Mouse (Mus musculus): ENCODE results near the gene Mog. TPM values are rescaled to one million over a fixed set of nuclear protein-coding genes. Genes with fewer than 3 reads are reported as not detected.

The Mog gene
- polyA plus RNA-seq, 1 experiment from 2014 or later, result not detected

GRCm38 (mm10) chr17:36989437-36989836, 33.8 kb downstream of the Mog start, which contains the start of gene H2-M5:
Gene H2-M5, minus strand, starts transcription at chr17:36989537.
- H3K27ac ChIP-seq, result no peak within 1 kb of the TSS
- no peaks in the 10 kb centered on the region for H3K4me1 ChIP-seq
- H3K27me3 ChIP-seq (replicated peaks), result peaks cover 40% of the 10 kb centered on the region
- H3K4me2 ChIP-seq, result no peak within 1 kb of the TSS
- no peak within 1 kb of the TSS for H3K4me3 ChIP-seq
- WGBS (ENCODE audit: insufficient replicate concordance), result 30% methylated on average over 5 of the region's 5 CpGs
- no peaks in the 10 kb centered on the region for H3K9me3 ChIP-seq (replicated peaks)
- H3K9ac ChIP-seq, result no peak within 1 kb of the TSS
- no peak for ATAC-seq
- no peaks in the 10 kb centered on the region for H3K36me3 ChIP-seq

- H3K9me3 ChIP-seq (replicated peaks), result no peaks in the 10 kb centered on the region
- WGBS (ENCODE audit: insufficient replicate concordance), result 8% methylated on average over 24 of the region's 24 CpGs
- ATAC-seq, result no peak
Observed at GRCm38 (mm10) chr17:36988475-36988874, 34.7 kb downstream of the Mog start.

DNA sequence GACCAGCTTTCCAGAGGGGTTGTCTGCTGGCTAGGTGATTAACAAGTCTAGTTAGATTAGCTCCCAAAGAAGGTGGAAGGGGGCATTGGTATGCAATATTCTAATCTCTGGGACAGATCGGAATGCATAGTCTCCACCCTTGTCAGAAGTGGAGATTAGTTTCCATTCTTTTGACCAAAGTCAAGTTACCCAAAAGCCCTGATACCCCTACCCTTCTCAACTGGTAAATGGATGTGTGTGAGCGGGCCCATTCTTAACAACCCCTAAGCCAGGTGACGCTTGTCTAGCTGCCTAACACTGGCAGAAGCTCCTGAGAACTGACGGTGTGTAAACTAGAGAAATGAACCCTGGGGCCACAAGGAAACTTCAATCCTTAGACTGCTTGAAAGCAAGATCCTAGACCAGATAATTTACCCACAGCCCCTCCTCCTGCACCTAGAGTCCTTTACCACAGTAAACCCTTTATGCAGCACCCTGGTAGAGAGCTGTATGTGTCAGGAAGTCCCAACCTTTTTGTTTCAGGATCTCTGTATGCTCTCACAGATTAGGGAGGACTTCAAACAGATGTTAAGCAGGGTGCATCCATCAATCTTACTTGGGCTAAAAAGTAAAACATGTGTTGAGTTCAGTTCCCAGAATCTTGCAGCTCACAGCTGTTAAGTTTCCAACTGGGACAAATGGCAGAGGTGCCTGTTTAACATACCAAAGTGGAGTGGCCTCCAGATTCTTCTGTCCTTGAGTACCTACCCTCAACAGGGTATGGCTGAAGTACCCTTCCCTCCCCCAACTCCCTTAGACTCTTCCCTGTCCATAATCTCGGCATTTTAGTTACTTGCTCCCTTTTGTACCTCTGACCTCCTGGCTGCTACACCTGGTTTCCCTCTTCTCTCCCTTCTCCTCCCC, 40.7 kb downstream of the Mog start:
- no peak for ATAC-seq
- no peaks in the 10 kb centered on the region for H3K36me3 ChIP-seq
- H3K27ac ChIP-seq, result no peak overlapping the region
- no peak overlapping the region for H3K4me3 ChIP-seq
- H3K27me3 ChIP-seq (replicated peaks), result peaks cover 57% of the 10 kb centered on the region
- 33% methylated on average over 5 of the region's 5 CpGs for WGBS (ENCODE audit: insufficient replicate concordance)
- H3K4me2 ChIP-seq, result no peak overlapping the region
- H3K9ac ChIP-seq, result no peak overlapping the region
- H3K9me3 ChIP-seq (replicated peaks), result no peaks in the 10 kb centered on the region
- peaks cover 3% of the 10 kb centered on the region; the same call in 1 of the 2 replicates for H3K4me1 ChIP-seq

More at GRCm38 (mm10) chr17:36988475-36988874, 34.7 kb downstream of the Mog start:
- H3K27me3 ChIP-seq (replicated peaks), result peaks cover 40% of the 10 kb centered on the region
- no peak overlapping the region for H3K4me3 ChIP-seq
- no peaks in the 10 kb centered on the region for H3K36me3 ChIP-seq
- no peak overlapping the region for H3K4me2 ChIP-seq
- no peak overlapping the region for H3K27ac ChIP-seq
- H3K4me1 ChIP-seq, result no peaks in the 10 kb centered on the region
- no peak overlapping the region for H3K9ac ChIP-seq

DNA sequence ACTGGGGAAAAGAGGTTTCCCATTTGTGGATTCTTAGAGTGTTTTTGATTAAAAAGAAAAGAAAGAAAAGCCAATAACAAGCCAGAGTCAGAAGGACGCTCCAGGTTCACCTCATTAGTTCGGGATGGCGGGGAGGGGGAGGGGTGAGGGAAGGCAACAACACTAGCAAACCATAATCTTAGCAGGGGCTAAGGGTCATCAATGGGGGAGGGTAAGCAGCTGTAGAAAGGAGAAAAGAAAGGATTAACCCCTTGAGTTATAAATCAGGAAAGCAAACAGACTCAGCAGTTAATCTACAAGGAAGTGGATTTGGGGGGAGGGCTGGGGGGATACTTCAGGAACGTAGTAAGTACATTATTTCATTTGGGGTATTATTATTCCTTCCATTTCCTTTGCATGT, 41.4 kb downstream of the Mog start:
- H3K9me3 ChIP-seq (replicated peaks), result no peaks in the 10 kb centered on the region
- H3K27ac ChIP-seq, result no peak overlapping the region
- no peak for ATAC-seq
- WGBS (ENCODE audit: insufficient replicate concordance), result 10% methylated on average over 4 of the region's 4 CpGs
- H3K4me3 ChIP-seq, result 0 out of 2 replicates have a peak overlapping the region, but pooled peaks have one; percentile 1
- H3K4me1 ChIP-seq, result peaks cover 3% of the 10 kb centered on the region; the same call in 1 of the 2 replicates
- no peaks in the 10 kb centered on the region for H3K36me3 ChIP-seq
- H3K9ac ChIP-seq, result no peak overlapping the region
- H3K27me3 ChIP-seq (replicated peaks), result peaks cover 50% of the 10 kb centered on the region
- peak overlapping the region; percentile 39 for H3K4me2 ChIP-seq

DNA sequence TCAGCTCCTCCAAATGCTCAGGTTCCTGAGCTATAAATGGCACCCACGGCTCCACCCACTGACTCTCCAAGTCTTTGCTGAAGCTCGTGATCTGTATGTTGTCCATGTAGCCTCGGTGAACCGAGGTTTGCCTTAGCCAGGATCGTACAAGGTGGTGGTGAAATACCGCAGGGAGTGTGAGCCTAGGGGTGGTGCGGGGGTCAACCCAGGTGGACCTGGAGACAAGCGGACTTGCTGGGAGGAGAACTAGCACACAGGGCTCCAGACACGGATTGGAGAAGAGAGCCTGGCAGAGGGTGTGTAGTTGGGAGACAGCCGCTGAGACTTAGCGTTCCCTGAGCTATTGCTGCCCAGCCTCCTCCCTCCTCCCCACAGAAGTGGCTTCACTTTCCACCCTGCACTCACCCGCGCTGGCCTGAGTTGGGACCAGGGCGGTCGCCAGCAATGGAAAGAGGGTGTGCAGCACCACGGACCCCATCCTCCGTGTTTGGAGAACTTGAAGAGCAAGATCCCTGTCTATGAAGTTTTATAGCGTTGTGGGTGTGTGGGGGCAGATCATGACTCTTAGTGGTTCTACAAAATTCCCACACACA, 41.9 kb downstream of the Mog start, which contains the start of gene 2410137M14Rik:
Gene 2410137M14Rik (minus strand): TSS at position 17 of the 593 bp plus-strand sequence.
- no peaks in the 10 kb centered on the region for H3K9me3 ChIP-seq (replicated peaks)
- H3K4me2 ChIP-seq, result peak within 1 kb of the TSS; percentile 39
- H3K9ac ChIP-seq, result no peak within 1 kb of the TSS; the same call in 1 of the 2 replicates
- WGBS (ENCODE audit: insufficient replicate concordance), result 5% methylated on average over 18 of the region's 18 CpGs
- peaks cover 3% of the 10 kb centered on the region; the same call in 1 of the 2 replicates for H3K4me1 ChIP-seq
- no peak for ATAC-seq
- H3K27ac ChIP-seq, result no peak within 1 kb of the TSS
- peaks cover 45% of the 10 kb centered on the region for H3K27me3 ChIP-seq (replicated peaks)
- H3K4me3 ChIP-seq, result 0 out of 2 replicates have a peak within 1 kb of the TSS, but pooled peaks have one; percentile 1
- no peaks in the 10 kb centered on the region for H3K36me3 ChIP-seq

DNA sequence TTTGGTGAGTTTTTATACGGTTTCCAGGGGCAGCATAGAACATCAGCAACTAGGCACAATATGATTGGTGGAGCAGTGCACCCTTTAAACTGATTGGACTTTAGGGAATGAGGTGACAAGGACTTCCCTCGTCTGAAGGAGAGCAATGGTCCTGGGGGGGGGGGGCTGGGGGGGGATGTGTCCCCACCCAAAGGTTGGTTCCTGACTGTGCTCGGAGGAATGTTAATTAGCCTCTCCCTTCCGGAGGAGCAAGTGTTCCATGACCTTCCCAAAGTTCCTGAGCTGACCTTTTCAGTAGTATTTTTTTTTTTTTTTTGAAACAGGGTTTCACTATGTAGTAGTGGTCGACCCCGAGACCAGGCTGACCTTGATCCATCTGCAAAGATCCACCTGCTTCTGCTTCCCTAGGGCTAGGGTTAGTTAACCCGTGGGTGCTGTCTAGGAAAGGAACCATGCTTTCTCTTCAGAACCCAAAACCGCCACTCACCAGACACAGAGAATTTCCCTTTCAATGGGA, 49.9 kb downstream of the Mog start:
- Histone ChIP-seq H3K27ac (no peak overlapping the region), H3K9me3 (replicated peaks) (no peaks in the 10 kb centered on the region), H3K4me1 (no peaks in the 10 kb centered on the region), H3K27me3 (replicated peaks) (peaks cover 13% of the 10 kb centered on the region; the same call in 1 of the 2 replicates), H3K9ac (no peak overlapping the region), H3K4me3 (no peak overlapping the region), H3K36me3 (no peaks in the 10 kb centered on the region), H3K4me2 (no peak overlapping the region)
- no peak for ATAC-seq
- 50% methylated on average over 8 of the region's 8 CpGs for WGBS (ENCODE audit: insufficient replicate concordance)

GRCm38 (mm10) chr17:36972791-36973190, 50.4 kb downstream of the Mog start:
- no peak overlapping the region for H3K4me2 ChIP-seq
- 40% methylated on average over 3 of the region's 3 CpGs for WGBS (ENCODE audit: insufficient replicate concordance)
- no peak for ATAC-seq

GRCm38 (mm10) chr17:36971172-36971850, 51.9 kb downstream of the Mog start:
- Histone ChIP-seq H3K4me2 (no peak overlapping the region), H3K9me3 (replicated peaks) (no peaks in the 10 kb centered on the region), H3K4me3 (no peak overlapping the region), H3K27ac (no peak overlapping the region), H3K9ac (no peak overlapping the region), H3K27me3 (replicated peaks) (peaks cover 13% of the 10 kb centered on the region; the same call in 1 of the 2 replicates), H3K4me1 (no peaks in the 10 kb centered on the region), H3K36me3 (no peaks in the 10 kb centered on the region)
- WGBS (ENCODE audit: insufficient replicate concordance), result 62% methylated on average over 6 of the region's 6 CpGs
- no peak for ATAC-seq

More at GRCm38 (mm10) chr17:36972791-36973190, 50.4 kb downstream of the Mog start:
- H3K4me3 ChIP-seq, result no peak overlapping the region
- no peaks in the 10 kb centered on the region for H3K9me3 ChIP-seq (replicated peaks)
- peaks cover 13% of the 10 kb centered on the region; the same call in 1 of the 2 replicates for H3K27me3 ChIP-seq (replicated peaks)
- no peaks in the 10 kb centered on the region for H3K4me1 ChIP-seq
- no peaks in the 10 kb centered on the region for H3K36me3 ChIP-seq
- H3K9ac ChIP-seq, result no peak overlapping the region
- H3K27ac ChIP-seq, result no peak overlapping the region

DNA sequence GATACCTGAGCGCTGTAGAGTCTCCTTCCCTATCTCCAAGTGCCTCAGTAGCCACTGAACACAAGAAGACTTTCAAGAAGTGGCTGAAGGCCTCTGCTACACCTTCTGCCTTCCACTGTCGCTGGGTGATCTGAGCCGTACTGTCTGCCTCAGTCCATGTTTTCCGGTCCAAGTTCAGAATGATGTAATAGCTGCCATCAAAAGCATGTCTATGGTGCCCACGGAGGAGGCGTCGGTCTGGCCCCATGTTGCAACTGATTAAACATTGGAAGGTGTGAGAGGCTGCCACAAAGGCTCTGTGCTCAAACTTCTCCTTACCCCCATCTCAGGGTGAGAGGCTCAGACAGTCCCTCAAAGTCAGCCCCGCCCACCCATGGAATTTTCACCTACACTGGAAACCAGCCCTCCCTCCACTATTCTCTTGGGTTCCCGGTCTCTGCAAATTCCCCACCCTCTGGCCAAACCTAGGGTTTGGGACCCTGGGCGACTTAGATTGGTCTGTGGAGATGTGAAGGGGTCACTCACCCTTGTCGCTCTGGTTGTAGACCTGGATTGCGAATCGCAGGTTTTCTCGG, 52.8 kb downstream of the Mog start:
- H3K4me2 ChIP-seq, result no peak overlapping the region
- no peak overlapping the region for H3K4me3 ChIP-seq
- H3K9me3 ChIP-seq (replicated peaks), result no peaks in the 10 kb centered on the region
- H3K9ac ChIP-seq, result no peak overlapping the region
- 69% methylated on average over 14 of the region's 14 CpGs for WGBS (ENCODE audit: insufficient replicate concordance)
- H3K36me3 ChIP-seq, result no peaks in the 10 kb centered on the region
- no peak overlapping the region for H3K27ac ChIP-seq
- ATAC-seq, result 0 out of 2 replicates have a peak, but pooled peaks have one; percentile 24
- peaks cover 13% of the 10 kb centered on the region; the same call in 1 of the 2 replicates for H3K27me3 ChIP-seq (replicated peaks)
- no peaks in the 10 kb centered on the region for H3K4me1 ChIP-seq

GRCm38 (mm10) chr17:36966875-36967274, 56.3 kb downstream of the Mog start:
- H3K27ac ChIP-seq, result no peak overlapping the region
- 10% methylated on average over 1 of the region's 1 CpGs for WGBS (ENCODE audit: insufficient replicate concordance)
- H3K36me3 ChIP-seq, result no peaks in the 10 kb centered on the region
- no peak for ATAC-seq
- no peaks in the 10 kb centered on the region for H3K4me1 ChIP-seq
- H3K4me3 ChIP-seq, result no peak overlapping the region
- H3K9ac ChIP-seq, result no peak overlapping the region
- H3K4me2 ChIP-seq, result no peak overlapping the region
- 0 out of 2 replicates have a peak, but pooled peaks cover 10% of the 10 kb centered on the region for H3K27me3 ChIP-seq (replicated peaks)
- H3K9me3 ChIP-seq (replicated peaks), result no peaks in the 10 kb centered on the region

DNA sequence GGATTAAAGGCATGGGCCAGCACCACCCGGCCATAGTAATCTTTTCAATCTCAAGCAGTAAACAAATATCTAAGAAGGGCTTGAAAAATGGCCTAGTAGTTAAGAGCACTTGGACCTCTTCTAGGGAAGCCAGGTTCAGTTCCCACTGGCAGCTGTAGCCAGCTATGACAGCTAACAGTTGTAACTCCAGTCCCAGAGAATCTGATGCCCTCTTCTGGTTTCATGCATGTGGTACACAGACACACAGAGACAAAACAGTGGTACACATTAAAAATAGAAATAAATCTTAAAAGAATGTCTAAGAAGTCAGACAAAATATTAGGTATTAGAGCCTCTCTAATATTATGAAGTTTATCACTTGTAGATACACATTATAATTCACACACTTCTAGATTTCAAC, 62.1 kb downstream of the Mog start:
- Histone ChIP-seq H3K27ac (no peak overlapping the region), H3K4me3 (no peak overlapping the region), H3K9ac (no peak overlapping the region), H3K4me2 (no peak overlapping the region), H3K27me3 (replicated peaks) (no peaks in the 10 kb centered on the region), H3K9me3 (replicated peaks) (no peaks in the 10 kb centered on the region), H3K36me3 (peaks cover 8% of the 10 kb centered on the region), H3K4me1 (peaks cover 16% of the 10 kb centered on the region)
- WGBS (ENCODE audit: insufficient replicate concordance), result 57% methylated on average over 1 of the region's 1 CpGs
- no peak for ATAC-seq

All from liver, embryonic 12.5 days (tissue).